Mouse (Mus musculus): ENCODE measurements around the gene Fam110a. TPM values are rescaled to one million over a fixed set of nuclear protein-coding genes. Genes with fewer than 3 reads are reported as not detected.
A peak's percentile ranks its signal among the peaks of the same experiment; 100 is the strongest.
"Not testable (repeated sequence)": the region's sequence is repeated elsewhere in the genome, so short reads cannot be mapped to it uniquely, and the experiment has no call there.

Gene Fam110a
- polyA plus RNA-seq, 1 experiment from 2014 or later, result 31.0 TPM

DNA sequence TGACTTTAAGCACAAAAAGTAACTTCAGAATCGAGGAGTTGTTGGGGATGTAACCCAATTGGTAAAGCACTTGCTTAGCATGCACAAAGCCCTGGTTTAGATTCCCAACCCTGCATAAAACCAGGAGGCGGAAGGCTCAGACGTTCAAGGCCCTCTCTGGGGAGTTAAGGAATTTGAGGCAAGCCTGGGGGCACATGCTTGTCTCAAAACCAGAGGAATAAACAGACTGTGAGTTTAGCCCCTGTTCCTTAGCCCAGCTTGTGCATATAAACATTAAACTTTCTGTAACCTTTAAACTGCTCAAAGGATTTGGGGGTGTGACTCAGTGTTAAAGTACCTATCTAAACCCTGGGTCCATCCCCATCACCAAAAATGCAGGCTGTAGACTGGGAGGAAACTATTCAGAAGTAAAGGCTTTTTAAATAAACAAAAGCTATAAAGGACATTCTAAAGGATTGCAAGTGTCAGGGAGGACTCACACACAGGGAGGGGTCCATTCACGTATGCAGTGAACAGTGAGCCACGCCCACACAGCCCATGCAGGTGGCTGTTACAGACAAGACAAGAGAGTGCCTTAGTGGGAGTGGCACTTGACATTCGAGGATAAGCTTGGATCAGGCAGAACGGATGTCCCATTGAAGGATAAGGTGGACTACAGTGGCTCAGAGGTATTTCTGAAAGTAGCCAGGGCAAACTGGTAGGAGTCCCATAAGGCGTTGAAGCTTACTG, 17.9 kb upstream of the Fam110a start:
- no peak for DNase-seq (ENCODE audit: low spot score)

DNA sequence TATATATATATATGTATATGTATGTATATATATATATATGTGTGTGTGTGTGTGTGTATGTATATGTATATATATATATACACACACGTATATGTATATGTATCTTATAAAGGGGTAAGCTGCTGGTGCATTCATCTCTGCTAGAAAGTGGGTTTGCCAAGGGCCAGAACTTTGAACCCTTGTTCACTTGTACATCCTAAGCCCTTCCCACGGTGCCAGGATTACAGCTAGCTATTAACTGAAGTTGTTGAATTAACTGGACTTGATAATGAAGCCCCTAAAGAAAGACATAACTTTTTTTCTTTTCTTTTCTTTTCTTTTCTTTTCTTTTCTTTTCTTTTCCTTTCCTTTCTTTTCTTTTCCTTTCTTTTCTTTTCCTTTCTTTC, 17.2 kb upstream of the Fam110a start:
- DNase-seq (ENCODE audit: low spot score), result not testable (repeated sequence)

DNA sequence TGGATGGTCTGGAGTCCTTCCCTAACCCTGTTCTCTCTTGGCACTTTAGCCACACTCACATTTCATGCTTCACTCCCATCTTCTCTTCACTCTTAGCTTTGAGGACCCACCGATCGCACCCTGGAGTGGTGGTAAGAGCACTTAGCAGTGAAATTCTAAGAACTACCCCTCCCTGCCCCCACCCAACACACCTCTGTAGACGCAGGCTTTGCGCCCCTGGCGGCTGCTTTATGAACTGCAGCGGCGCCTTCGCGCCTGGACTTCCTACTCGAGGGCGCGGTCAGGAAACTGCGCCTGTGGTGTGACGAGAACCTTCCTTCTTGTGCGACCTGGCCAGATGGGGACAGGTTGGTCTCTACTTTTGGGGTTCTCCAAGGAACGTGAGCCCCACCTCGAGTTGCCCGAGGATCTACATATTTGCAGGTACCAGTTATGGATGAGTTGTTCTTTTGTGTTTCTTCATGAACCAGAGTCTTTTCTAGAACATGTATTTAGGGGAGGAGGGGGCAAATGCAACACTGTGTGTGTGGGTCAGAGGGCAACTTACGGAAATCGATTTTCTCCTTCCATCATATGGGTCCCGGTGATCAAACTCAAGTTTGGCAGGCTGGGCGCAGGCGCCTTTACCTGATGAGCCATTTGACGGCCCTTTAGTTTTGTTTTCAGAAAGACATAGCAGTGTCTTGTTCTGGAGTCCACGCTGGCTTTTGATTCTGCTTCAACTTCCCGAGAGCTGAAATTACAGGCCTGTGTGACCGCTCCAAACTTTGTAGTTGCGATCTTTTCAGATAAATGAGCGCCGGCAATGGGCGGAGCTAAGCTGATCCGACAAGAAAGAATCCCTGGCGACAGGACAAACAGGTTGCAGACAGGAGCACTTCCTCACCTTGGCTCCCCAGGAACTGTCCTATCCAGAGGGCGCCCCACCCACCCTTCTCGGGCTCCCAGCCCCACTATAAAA, 16.5 kb upstream of the Fam110a start, which contains the start of gene Slc52a3:
TSS of gene Slc52a3 (plus strand) at position 283 of the 961 bp plus-strand sequence.
- DNase-seq (ENCODE audit: low spot score), result peak; percentile 90

DNA sequence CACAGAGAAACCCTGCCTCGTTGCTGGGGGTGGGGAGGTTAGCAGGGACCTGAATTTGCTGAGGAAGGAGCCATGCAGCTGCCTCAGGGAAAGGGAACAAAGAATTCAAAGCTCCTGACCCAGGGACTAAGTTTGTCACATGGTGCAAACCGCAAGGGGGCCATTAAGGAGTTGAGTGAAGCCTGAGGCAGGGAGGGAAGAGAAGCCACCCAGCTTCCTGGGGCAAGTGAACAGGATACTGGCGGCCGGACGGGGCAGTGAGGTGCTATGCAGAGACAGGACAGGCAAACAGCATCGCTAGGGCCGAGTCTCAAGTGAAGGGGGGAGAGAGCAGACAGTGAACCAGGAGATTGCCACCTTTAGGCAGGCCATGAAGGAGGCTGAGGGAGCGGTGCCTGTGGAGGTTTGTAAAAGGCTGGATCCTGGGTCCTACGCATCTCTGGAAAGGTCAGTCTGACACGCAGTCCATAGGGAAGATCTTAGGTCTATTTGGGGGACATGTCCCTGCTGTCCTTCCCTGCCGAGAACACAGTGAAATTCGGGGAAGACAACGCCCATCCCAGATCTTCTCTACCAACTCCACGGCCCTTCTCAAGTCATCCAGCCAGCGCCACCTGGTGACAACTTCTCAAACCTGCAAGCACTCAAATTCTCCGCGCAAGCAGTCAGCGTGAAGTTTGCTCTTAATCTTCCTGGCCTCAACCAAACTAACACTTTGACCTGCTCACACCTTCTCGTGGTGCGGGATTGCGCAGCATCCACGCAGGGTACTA, 14.5 kb upstream of the Fam110a start:
- DNase-seq (ENCODE audit: low spot score), result peak; percentile 78

DNA sequence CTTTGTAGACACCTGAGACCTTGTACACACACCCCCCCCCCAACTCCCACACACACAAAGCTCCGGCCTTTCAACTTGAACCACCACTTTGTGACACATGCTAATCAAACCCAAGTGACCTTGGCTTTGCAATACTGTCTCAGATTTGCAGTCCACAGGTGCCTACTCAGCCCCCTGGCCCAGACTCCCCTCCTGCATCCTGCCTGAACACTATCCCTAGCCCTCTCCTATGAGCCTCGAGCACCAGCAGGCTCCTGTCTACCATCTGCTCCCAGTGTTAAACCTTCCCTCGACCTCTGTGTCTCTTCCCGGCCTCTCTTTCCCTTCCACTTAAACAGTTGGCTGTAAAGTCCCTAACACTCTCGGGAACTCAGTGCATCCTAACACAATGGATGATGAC, 11.4 kb upstream of the Fam110a start:
- no peak for DNase-seq (ENCODE audit: low spot score)

DNA sequence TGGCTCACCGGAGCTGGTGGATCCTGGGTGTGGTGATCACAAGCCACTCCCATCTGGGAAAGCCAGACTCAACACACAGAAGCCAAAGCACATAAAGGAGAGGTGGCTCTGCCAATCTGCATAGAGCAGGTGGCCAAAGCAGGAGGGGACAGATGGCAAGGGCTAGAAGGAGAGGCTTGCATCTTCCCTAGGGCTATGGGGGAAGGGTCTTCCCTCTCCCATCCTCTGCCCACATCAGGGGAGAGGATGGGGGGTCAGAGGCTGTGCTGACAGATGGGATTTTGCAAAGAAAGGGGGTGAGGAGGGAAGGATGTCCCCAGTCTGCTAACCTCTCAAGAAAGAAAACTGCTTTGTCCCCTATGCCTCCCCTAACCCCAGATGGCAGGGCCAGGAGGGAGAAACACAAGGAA, 11.0 kb upstream of the Fam110a start:
- DNase-seq (ENCODE audit: low spot score), result no peak

DNA sequence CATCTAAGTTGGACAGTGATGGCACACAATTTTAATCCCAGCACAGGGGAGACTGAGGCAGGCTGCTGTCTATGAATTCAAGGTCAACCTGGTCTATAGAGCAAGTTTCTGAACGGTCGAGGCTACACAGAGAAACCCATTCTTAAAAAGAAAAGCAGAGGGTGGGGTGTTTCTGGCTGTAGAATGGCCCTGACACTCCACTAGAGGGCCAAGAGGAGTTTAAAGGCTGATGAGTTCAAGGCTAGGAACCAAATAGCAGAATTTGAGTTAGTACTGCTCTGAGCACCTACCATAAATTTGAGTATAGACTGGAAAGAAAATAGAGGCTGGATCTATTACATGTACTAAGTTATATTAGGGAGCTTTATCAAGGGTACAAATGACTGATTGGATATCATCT, 9.0 kb upstream of the Fam110a start:
- no peak for DNase-seq (ENCODE audit: low spot score)

DNA sequence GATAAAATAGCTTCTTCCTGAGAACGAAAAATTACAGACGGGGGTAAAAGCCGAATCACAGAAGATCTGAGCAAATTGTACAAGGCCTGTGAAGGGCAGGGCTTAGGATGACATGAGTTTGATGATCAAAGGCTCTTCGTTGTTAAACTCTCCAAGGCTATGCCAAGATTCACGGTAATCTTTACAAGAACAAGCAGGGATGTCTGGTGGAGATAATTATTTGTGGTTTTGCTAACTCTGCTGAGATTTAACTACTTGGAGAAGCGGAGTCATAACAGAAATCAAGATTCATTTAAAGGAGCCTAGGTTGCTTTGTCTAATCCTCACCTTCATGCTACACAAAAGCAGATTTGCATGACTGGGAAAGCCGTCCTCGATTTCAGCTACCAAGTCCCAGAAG, 6.9 kb upstream of the Fam110a start:
- no peak for DNase-seq (ENCODE audit: low spot score)

DNA sequence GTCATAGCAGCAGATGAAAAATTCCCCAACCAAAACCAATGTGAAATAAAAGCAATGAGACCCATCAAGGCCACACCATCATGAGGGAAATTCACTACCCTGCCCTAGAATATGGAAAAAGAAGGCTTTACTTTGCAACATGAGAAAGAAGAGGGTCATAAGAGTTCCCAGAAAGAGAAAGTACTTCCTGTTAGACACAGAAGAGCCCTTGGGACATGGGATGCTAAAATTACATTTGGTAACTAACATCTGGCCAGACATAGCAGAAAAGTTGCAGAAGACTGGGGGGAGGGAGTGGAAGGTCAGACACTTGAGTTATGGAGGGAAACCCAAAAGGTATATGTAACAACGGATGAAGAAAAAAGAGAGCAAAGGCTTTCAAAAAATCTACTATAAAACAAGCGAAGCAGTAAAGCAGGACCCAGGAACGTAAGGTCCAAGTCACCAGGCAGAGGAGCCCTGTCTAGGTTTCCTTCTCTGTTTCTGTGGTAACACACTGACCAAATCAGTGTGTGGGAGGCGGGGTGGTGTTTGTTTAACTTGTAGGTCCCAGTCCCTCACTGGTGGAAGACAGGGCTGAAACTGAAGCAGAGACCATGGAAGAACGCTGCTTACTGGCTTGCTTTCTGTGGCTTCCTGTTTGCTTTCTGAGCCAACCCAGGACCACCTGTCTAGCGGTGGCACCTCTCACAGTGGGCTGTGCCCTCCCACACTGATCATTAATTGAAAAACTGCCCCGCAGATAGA, 5.6 kb upstream of the Fam110a start:
- DNase-seq (ENCODE audit: low spot score), result no peak

DNA sequence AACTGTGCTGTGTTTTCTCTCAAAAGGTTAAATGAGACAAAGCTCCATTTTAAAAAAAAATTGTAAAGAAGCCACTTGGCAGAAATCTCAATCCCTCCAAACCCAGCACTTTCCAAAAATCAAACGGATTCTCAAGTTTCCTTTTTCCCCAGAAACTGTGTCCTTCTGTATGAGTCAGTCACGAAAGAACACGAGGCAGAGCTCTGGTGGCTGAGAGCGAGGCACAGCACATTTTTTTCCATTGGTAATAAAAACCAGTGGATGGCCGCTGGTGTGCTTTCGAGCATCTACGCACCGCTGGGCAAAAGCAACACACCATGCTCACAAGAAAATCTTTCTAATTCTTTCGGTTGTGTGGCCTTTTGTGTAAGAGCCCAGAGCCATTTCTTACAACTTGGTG, 4.0 kb upstream of the Fam110a start:
- no peak for DNase-seq (ENCODE audit: low spot score)

DNA sequence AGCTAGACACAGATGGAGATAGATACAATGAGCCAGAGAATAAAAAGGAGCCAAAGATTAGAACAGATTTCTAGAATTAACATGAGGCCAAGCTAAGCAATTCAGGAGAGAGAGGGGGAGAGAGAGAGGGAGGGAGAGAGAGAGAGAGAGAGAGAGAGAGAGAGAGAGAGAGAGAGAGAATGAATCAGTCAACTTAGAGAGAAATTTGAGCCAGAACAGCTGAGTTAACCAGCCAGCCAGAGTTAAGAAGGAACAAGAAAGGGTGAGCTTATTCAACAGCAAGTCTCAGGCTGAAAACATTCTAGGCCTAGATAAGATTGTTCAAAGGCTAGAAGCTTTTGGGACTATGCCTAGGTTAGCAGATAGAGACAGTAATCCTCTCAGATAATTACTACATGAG, 2.5 kb upstream of the Fam110a start:
- DNase-seq (ENCODE audit: low spot score), result no peak

DNA sequence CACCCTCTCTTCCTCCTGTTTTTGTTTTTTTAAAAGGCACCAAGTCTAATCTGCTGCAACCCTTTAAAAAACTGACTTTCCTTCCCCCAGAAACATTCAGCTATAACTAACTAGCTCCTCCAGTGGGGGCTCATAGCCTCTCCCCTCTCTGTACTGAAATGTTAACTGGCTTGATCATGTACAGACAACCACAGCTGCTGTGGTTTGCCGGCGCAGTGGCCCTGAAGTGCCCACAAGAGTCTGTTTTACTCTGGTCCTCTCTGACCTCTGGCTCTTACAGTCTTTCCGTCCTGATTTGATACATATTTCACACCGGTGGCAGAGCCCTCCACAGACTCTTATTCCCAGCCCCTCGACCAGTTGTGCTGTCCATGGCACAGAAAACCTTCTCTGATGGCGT, 1.2 kb upstream of the Fam110a start:
- DNase-seq (ENCODE audit: low spot score), result no peak

DNA sequence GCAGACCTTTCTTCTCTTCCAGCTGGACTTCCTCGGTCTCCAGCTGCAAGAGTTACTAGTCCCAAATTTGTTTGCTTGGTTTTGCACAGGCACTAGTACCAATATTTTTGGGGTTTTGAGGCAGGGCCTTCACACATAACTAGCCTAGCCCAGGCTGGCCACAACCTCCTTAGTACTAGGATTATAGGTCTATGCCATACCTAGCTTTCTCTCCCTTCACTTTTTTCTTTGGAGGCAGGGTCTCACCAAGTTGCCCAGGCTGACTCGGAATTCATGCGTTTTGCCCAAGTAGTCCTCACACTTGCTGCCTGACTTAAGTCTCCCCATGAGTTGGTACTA, 305 bp upstream of the Fam110a start:
- no peak for DNase-seq (ENCODE audit: low spot score)

DNA sequence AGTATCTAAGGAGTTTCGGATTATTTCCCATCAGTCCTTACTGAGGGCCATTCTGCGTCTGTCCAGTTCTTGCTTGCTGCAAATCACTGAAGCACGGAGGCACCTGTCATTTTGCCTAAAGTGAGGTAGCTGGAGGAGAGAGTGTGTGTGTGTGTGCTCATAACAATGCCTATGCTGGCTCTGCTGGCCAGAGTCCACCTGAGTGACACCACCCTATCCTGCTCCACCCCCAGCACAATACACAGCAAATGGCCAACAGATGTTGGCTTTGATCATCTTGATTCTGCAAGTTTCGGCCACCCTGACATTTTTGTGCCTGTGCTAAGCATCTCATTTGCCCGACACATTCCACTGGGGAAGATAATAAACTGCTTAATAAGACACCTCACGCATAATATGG, 1.5 kb downstream of the Fam110a start:
- DNase-seq (ENCODE audit: low spot score), result no peak

DNA sequence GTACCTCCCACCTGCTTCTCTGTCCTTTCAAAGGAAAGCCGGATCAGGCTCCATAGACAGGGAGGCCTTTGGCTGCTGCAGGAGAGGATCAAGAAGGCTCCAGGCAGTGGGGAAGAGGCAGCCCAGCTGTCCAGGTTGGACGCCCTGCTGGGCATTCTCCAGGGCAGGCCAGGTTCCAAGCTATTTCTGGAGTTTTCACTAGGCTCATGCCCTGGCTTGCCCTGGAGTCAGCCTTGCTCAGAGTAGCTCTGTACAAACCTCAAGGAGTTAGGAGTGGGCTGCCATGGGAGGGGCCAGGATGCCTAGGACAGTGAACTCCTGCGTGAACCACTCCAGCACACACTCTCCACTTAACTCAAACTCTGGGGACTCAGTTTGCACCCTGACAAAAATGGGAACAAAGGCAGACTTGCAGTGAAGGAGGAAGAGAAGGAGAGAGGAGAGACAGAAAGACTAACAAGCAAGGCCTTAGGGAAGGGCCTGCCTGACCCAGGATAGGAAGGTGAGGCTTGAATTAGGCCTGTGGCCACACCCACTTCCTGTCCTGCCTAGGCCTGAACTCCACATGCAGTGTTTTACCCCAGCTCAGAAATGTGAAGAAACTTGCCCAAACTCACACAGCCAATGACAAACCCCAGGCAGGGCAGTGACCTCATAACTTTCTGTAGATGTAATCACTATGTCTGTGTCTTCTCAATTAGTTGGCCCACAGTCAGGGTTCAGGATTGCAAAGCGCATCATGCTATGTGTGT, 2.2 kb downstream of the Fam110a start:
- no peak for DNase-seq (ENCODE audit: low spot score)

DNA sequence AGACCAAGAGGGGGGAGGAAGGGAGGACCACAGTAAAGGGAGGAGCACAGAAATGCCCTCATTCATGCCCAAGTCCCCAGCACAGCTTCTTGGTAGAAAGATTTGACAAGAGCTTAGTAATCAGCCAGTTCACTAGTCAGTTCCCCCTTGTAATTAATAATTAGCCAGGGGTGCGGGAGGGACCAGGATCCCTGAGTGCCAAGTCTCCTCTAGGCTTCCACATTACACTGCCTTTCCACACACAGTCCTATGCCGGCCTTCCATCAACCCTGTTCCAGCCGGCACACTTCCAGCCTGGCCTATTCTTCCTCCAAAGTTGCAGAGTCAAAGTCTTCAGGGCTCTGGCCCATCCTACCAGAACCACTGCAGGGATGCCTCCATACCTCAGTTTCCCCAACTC, 4.0 kb downstream of the Fam110a start:
- DNase-seq (ENCODE audit: low spot score), result no peak

DNA sequence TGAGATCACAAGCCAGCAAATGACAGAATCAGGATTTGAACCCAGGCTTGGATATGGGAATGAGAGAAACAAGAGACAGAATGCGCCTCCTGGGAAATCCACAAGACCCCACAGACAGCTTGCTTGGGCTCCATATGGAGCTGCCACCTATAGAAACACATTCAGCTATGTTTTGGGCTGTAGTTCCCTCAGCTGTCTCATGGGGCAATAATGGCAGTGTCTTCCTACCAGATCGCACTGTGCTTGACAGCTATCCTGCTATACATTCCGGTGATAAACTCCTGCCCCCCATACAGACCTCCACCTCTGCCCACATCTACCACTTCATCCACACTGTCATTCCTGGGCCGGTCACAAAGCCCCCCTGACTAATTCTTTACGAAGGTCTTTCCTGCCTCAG, 4.7 kb downstream of the Fam110a start:
- DNase-seq (ENCODE audit: low spot score), result no peak

DNA sequence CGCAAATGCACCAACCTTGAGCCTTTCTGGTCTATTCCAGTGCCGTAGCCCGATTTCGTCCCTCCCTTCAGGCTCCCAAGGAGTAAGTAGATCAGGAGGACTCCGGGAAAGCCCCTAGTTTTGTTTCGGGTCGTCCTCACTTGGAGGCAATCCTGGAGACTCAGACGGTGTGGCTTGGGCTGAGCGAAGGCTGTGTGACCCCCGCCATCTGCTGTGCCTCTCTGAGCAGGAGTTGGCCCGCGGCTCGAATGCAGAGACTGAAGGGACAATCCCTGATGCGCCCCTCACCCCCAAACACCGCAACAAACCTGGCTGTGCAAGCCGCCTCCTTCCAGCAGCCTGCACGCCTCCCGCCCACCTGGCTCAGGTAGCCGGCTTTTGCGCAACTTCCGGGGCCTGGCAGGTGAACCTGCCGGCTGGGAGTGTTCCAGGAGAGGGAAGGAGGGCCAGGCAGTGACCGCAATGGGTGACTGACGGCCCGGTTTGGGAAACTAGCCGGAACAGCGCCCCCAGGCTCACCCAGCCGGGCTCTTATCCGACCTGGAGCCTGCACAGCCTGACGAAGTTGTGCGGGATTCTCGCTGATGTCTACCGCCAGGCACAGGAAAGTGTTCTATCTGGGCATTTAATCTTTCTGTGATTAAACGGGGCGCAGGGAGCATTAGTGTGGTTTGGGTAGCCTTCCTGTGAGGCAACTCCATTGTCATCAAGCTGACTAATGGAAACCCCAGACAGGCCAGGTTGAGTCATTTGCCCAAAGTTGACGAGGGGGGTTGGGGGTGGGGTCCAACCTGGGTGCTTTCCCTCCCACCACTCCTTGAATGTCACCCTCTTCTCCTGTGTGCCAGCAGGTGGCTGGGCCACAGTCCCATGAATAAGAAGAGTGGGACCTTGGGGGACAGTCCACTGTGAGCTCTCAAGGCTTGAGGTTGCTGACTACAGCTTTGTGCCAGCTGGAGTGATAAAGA, 6.1 kb downstream of the Fam110a start:
- DNase-seq (ENCODE audit: low spot score), result peak; percentile 41
